Mouse (Mus musculus) natural killer cell, adult 2 months (primary cell): ENCODE measurements at regions not wholly inside any gene's neighbourhood (a gene's known extent, or its start where the extent isn't known, plus 50 kb on each side); places are given as distances from the start of the nearest gene placed in this dataset.

Experiments used
- DNase-seq, 2 experiments: peaks; one replicate each; pipeline ENCODE4 v3.0.0; 2022; ENCODE audit warnings: low spot score in 2 of 2

GRCm38 (mm10) chr8:79515282-79515783 lies 116.0 kb upstream of the Smad1 start:
- no peak for DNase-seq

- no peak for DNase-seq
Observed at GRCm38 (mm10) chr8:79514655-79515278, 115.4 kb upstream of the Smad1 start.

GRCm38 (mm10) chr8:79508597-79508996 lies 109.3 kb upstream of the Smad1 start:
- no peak for DNase-seq

GRCm38 (mm10) chr8:79505381-79505780 lies 106.1 kb upstream of the Smad1 start:
- DNase-seq, result no peak

GRCm38 (mm10) chr8:79503906-79504305 lies 104.6 kb upstream of the Smad1 start:
- DNase-seq, result no peak

- DNase-seq, result no peak
Observed at GRCm38 (mm10) chr8:79502062-79502461, 102.7 kb upstream of the Smad1 start.

- DNase-seq, result no peak
Observed at GRCm38 (mm10) chr8:79501238-79501637, 101.9 kb upstream of the Smad1 start.

GRCm38 (mm10) chr8:79499258-79499657 lies 99.9 kb upstream of the Smad1 start:
- DNase-seq, result no peak

- peak in 1 of 2 experiments; percentile 20 for DNase-seq
Observed at GRCm38 (mm10) chr8:79498611-79499010, 99.3 kb upstream of the Smad1 start.

GRCm38 (mm10) chr8:79491156-79491698 lies 91.9 kb upstream of the Smad1 start:
- DNase-seq, result no peak

- DNase-seq, result no peak
Observed at GRCm38 (mm10) chr8:79490739-79491138, 91.4 kb upstream of the Smad1 start.

- peak in 1 of 2 experiments; percentile 26 for DNase-seq
Observed at GRCm38 (mm10) chr8:79488861-79489260, 89.5 kb upstream of the Smad1 start.

- no peak for DNase-seq
Observed at GRCm38 (mm10) chr8:79487597-79487996, 88.3 kb upstream of the Smad1 start.

GRCm38 (mm10) chr8:79479326-79479725 lies 80.0 kb upstream of the Smad1 start:
- DNase-seq, result no peak

- no peak for DNase-seq
Observed at GRCm38 (mm10) chr8:79476012-79476411, 76.7 kb upstream of the Smad1 start.

- DNase-seq, result no peak
Observed at GRCm38 (mm10) chr8:79474679-79475078, 75.4 kb upstream of the Smad1 start.

- no peak for DNase-seq
Observed at GRCm38 (mm10) chr8:79452101-79452500, 52.8 kb upstream of the Smad1 start.

- DNase-seq, result no peak
Observed at GRCm38 (mm10) chr8:79449453-79449852, 50.1 kb upstream of the Smad1 start.
